Mouse (Mus musculus): ENCODE data around the gene Ptprd.

DNA sequence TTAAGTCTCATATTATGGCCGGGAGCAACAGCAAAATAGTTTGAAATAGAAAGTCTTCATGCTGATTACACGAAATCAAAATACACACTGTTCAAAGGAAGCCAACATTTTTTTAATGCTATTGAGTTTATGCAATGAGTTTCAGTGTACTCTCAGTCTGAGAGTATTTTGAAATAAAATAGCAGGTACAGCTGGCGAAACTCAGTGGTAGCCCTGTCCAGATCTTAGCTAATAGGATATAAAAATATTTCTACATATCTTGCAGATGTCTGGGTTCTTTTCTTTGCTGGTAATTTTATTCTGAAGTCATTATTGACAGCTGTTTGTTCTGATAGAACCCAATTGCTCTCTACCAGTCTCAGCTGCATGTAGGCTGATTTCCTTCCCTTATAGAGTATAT is 2246.0 kb downstream of the Ptprd start:
- TF ChIP-seq CTCF (IDR thresholded peaks at IDR 0.05; ENCODE audit: extremely low read depth, insufficient read depth, insufficient read length, insufficient replicate concordance), result no peak
- no peak for TF ChIP-seq POLR2A (IDR thresholded peaks at IDR 0.05; ENCODE audit: low read depth, low read length)
